Mouse (Mus musculus) c-Kit-positive CD71-negative TER-119-negative erythroid progenitor cells, embryonic 14.5 days (primary cell): ENCODE measurements around the gene Matk.

Experiments used
- DNase-seq: peaks from one replicate; pipeline ENCODE4 v3.0.0-alpha.2; 2013; ENCODE audit warnings: low read depth

Matk gene

GRCm38 (mm10) chr10:81287513-81288157, 34.9 kb downstream of the Matk start:
- peak; percentile 78 for DNase-seq

DNA sequence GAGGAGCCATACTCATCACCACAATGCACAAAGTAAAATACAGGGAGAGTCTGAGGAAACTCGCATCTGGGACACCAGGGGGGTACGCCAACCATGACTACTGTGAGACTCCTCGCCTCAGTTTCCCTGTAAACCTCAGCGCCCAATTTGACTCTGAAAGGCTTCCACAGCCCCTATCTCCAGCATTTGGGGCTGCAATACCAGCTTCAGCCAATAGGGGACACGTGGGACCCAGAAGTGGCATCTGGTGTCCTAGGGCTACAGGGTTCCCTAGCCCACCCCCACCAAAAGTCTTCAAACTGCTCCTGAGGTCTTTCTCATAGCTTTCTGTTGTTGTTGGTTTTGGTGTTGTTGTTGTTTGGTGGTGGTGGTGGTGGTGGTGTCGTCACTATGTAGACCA, 35.9 kb downstream of the Matk start:
- DNase-seq: no peak

GRCm38 (mm10) chr10:81289278-81289677, 36.5 kb downstream of the Matk start:
- peak; percentile 63 for DNase-seq

- no peak for DNase-seq
Observed at GRCm38 (mm10) chr10:81289811-81290210, 37.1 kb downstream of the Matk start.

- no peak for DNase-seq
Observed at GRCm38 (mm10) chr10:81290698-81291460, 38.1 kb downstream of the Matk start.

DNA sequence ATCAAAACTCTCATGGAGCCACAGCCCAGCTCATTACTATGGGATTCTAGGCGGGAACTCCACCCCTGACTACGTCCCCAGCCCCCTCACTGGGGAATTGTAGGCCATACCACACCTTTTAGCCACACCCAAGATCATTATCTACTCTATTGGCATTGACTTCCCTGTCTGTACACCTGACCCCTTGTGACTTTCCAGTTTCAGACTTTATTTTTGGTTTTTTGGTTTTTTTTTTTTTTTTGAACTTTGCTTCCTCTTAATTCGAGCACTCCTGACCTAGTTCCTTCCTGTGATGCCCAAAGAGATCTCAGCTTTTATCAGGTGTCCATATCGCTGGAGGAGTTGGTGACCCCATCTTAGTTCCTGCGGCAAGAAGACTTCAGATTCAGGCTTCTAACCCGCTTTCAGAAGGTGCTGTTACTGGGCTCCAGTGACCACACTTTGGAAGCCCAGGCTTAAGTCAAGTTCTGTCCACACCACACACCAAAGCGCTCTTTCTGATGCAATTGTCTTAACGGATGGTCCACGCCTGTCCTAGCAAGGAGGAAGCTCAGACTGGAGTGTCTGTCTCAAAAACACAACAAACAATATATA, 38.9 kb downstream of the Matk start, which contains the start of gene Tjp3:
Gene Tjp3, minus strand, starts transcription at position 71 of the 594 bp plus-strand sequence.
- DNase-seq: no peak

- DNase-seq: peak; percentile 100
Observed at GRCm38 (mm10) chr10:81292554-81293333, 40.0 kb downstream of the Matk start, which contains the start of gene Pip5k1c. Pip5k1c (plus strand) TSS chr10:81292963.

GRCm38 (mm10) chr10:81293334-81294030, 40.7 kb downstream of the Matk start:
- no peak for DNase-seq

DNA sequence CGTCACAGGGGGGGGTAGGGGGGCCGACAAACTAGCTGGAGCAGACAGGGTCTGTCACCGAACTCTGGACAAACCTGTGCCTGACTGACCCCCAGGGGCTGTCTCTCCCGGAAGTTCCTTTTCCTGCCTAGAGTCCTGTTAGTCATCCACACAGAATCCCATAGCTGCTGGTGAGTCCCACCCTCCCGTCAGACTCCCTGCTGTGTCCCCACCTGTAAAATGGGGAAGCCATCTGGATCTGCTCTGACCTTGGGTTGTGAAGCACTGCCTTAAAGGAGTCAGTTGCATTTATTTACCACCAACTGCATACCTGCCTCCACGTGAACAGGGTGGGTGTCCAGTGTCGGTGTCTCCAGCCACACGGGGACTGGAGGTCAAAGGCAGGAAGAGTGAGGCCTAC, 41.7 kb downstream of the Matk start:
- DNase-seq: no peak

GRCm38 (mm10) chr10:81295185-81295584, 42.5 kb downstream of the Matk start:
- DNase-seq: no peak

DNA sequence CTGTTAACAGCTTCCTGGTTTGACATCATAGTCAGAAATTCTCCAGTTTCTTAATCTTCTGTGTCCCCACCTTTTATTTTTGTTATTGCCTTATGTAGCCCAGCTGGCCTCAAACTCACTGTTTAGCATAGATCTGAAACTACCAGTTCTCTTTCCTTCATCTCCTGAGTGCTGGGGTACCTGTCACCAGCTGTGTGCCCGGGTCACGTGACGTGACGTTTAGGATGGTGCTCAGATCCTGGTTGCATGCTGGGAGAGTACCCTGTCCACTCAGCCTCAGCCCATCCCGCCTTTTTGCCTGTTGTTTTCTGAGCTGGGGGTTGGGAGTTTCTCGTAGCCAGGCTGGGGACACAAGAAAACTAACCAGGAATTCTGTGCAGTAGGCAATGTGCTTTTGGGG, 44.5 kb downstream of the Matk start:
- no peak for DNase-seq

- DNase-seq: no peak
Observed at GRCm38 (mm10) chr10:81297845-81298244, 45.1 kb downstream of the Matk start.

DNA sequence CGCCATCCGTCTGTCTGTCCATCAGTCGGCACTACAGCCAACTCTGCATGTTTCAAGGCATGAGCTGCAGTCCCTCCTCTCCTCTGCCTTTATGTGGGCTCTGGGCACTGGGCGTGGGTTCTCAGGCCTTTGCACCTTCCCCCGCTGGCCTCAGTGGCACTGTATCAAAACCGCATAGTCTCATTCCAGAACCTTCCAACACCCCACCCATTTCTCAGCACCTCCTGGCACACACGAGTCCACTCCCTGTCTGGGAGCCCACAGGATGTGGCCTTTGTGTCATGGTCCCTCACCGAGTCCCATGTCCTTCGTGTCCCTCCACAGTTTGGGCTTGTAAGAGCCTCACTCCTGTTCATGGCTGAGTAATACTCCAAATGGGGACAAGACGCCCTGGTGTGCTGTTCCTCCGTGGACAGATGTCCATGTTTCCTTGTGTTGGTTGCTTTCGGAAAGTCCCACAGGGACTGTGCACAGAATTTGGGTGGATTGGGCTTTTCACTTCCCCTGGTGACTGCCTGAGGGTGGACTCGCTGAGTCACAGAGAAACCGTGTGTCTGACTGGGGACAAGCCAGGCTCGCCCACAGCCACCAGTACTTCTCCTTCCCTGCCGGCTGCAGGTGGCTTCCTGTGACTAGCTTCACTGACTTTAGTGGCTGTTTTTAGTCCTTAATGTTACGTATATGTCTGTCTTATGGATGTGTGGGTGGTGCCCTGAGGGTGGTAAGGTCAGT, 45.8 kb downstream of the Matk start:
- DNase-seq: no peak

DNA sequence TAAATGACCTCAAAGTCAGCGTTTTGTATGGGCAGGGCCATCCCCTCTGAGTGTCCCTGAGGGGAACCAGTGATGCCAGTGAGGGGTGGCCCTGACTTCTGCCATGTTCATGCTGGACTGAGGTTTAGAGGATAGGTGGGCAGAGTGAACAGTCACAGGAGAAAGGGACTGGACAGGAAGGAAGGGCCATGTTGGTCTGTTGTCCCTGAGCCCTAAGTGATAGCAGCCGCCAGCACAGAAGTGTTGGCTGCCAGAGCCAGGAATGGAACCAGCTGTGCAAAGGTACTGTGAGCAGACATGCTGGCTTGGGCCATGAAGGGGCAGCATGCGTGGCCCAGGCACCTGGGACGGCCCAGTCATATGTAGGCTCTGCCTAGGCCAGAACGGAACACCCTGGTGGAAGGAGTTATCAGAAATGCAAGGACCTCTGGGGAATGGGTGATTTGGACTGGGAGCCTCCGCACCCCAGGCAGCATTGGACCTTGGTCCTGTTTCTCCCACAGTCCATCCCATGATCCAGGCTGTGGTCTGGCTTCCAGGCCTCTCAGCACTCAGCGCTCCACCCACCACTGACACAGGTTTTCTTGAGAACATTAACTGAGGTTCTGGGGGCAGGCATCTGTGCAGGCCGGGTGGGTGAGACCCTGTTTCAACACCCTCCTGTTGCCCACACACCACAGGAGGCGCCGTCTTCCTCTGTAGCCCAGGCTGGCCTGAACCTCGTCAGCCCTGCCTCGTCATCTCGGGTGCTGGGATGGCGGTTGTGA, 47.0 kb downstream of the Matk start:
- no peak for DNase-seq

DNA sequence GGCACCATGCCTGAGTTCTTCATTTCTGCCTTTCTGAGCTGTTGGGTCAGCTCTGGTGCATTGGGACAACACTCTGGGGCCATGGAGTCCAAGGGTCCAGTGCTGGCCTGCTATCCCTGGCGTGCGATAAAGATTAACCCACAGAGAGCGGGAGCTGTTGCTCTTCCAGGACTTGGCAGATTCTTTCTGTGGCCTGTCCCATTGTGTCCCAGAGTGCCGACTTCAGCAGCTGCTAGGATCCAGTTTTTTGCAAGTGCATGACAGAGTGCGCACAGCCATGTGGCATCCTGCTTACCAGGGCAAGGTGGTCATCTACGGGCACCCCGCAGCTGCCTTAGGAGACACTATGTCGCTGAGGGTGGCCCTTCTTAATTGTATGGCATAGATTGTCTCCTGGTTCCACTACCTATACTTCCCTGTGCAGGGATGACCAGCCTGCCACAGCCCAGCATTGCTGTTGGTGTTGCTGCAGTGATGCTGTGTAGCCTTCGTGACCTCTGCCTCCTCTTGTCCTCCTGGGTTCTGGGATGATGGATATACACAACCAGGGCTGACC, 47.7 kb downstream of the Matk start:
- no peak for DNase-seq

- no peak for DNase-seq
Observed at GRCm38 (mm10) chr10:81301321-81301720, 48.6 kb downstream of the Matk start.

GRCm38 (mm10) chr10:81302288-81302687, 49.6 kb downstream of the Matk start:
- no peak for DNase-seq

GRCm38 (mm10) chr10:81302781-81303218, 50.1 kb downstream of the Matk start:
- no peak for DNase-seq

- DNase-seq: no peak
Observed at GRCm38 (mm10) chr10:81303258-81303657, 50.5 kb downstream of the Matk start.

DNA sequence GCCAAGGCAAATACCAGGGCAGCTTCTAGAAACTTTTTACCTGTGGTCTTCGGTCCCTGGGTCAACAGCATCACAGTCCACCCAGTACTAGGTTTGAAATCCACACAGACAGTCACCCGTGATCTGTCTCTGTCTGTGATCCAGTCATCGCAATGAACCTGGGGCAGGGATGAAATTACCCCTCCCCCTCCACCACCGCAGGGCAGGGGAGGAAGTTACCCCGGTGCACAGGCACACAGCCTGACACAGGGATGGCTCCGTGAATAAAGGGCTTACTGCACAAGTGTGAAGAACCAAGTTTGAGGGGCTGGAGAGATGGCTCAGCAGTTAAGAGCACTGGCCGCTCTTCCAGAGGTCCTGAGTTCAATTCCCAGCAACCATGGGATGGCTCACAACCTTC, 51.0 kb downstream of the Matk start:
- no peak for DNase-seq
